Mouse (Mus musculus): ENCODE results near the gene Arfip1. TPM values are rescaled to one million over a fixed set of nuclear protein-coding genes. Genes with fewer than 3 reads are reported as not detected.

Gene Arfip1
- polyA plus RNA-seq, 1 experiment from 2014 or later = 55.3 TPM

GRCm38 (mm10) chr3:84610183-84610710, 27.8 kb upstream of the Arfip1 start:
- H3K36me3 ChIP-seq (ENCODE audit: control insufficient read depth, insufficient read depth, low read length) = no peaks in the 10 kb centered on the region
- H3K4me2 ChIP-seq (ENCODE audit: low read depth, low read length) = no peak overlapping the region
- WGBS = 75% methylated on average over 9 of the region's 9 CpGs
- no peak overlapping the region for H3K9ac ChIP-seq (ENCODE audit: low read depth, low read length)
- H3K4me1 ChIP-seq (ENCODE audit: control insufficient read depth, insufficient read depth, low read length) = no peaks in the 10 kb centered on the region
- no peak overlapping the region for H3K27ac ChIP-seq (replicated peaks; ENCODE audit: low read depth, low read length)
- H3K9me3 ChIP-seq (ENCODE audit: control insufficient read depth, low read length) = peaks cover 12% of the 10 kb centered on the region; the same call in 1 of the 2 replicates
- no peaks in the 10 kb centered on the region for H3K27me3 ChIP-seq (replicated peaks; ENCODE audit: control insufficient read depth, insufficient read depth, low read length)
- ATAC-seq (ENCODE audit: low read depth) (no peak), DNase-seq (ENCODE audit: low spot score) (no peak)
- H3K4me3 ChIP-seq (ENCODE audit: low read depth, low read length) = no peak overlapping the region

GRCm38 (mm10) chr3:84603212-84603611, 20.8 kb upstream of the Arfip1 start:
- H3K9ac ChIP-seq (ENCODE audit: low read depth, low read length) = no peak overlapping the region
- peaks cover 9% of the 10 kb centered on the region; the same call in 1 of the 2 replicates for H3K9me3 ChIP-seq (ENCODE audit: control insufficient read depth, low read length)
- H3K27me3 ChIP-seq (replicated peaks; ENCODE audit: control insufficient read depth, insufficient read depth, low read length) = no peaks in the 10 kb centered on the region
- H3K27ac ChIP-seq (replicated peaks; ENCODE audit: low read depth, low read length) = no peak overlapping the region; the same call in 1 of the 2 replicates
- WGBS = 73% methylated on average over 6 of the region's 9 CpGs
- no peaks in the 10 kb centered on the region for H3K36me3 ChIP-seq (ENCODE audit: control insufficient read depth, insufficient read depth, low read length)
- ATAC-seq (ENCODE audit: low read depth) (no peak), DNase-seq (ENCODE audit: low spot score) (no peak)
- H3K4me1 ChIP-seq (ENCODE audit: control insufficient read depth, insufficient read depth, low read length) = no peaks in the 10 kb centered on the region
- H3K4me3 ChIP-seq (ENCODE audit: low read depth, low read length) = no peak overlapping the region
- H3K4me2 ChIP-seq (ENCODE audit: low read depth, low read length) = no peak overlapping the region

GRCm38 (mm10) chr3:84602759-84603158, 20.3 kb upstream of the Arfip1 start:
- Histone ChIP-seq H3K4me3 (ENCODE audit: low read depth, low read length) (no peak overlapping the region), H3K27ac (replicated peaks; ENCODE audit: low read depth, low read length) (no peak overlapping the region), H3K9ac (ENCODE audit: low read depth, low read length) (no peak overlapping the region), H3K27me3 (replicated peaks; ENCODE audit: control insufficient read depth, insufficient read depth, low read length) (no peaks in the 10 kb centered on the region), H3K4me1 (ENCODE audit: control insufficient read depth, insufficient read depth, low read length) (no peaks in the 10 kb centered on the region), H3K36me3 (ENCODE audit: control insufficient read depth, insufficient read depth, low read length) (no peaks in the 10 kb centered on the region), H3K9me3 (ENCODE audit: control insufficient read depth, low read length) (peaks cover 9% of the 10 kb centered on the region; the same call in 1 of the 2 replicates), H3K4me2 (ENCODE audit: low read depth, low read length) (no peak overlapping the region)
- ATAC-seq (ENCODE audit: low read depth) (peak; percentile 47), DNase-seq (ENCODE audit: low spot score) (peak; percentile 67)
- WGBS = 82% methylated on average over 2 of the region's 2 CpGs

GRCm38 (mm10) chr3:84601870-84602495, 19.6 kb upstream of the Arfip1 start:
- no peak for ATAC-seq (ENCODE audit: low read depth)
- no peaks in the 10 kb centered on the region for H3K27me3 ChIP-seq (replicated peaks; ENCODE audit: control insufficient read depth, insufficient read depth, low read length)
- WGBS = 73% methylated on average over 9 of the region's 9 CpGs

GRCm38 (mm10) chr3:84598756-84599155, 16.3 kb upstream of the Arfip1 start:
- Histone ChIP-seq H3K27me3 (replicated peaks; ENCODE audit: control insufficient read depth, insufficient read depth, low read length) (no peaks in the 10 kb centered on the region), H3K4me2 (ENCODE audit: low read depth, low read length) (no peak overlapping the region), H3K27ac (replicated peaks; ENCODE audit: low read depth, low read length) (no peak overlapping the region), H3K9ac (ENCODE audit: low read depth, low read length) (no peak overlapping the region), H3K4me1 (ENCODE audit: control insufficient read depth, insufficient read depth, low read length) (peaks cover 11% of the 10 kb centered on the region; the same call in 1 of the 2 replicates), H3K9me3 (ENCODE audit: control insufficient read depth, low read length) (no peaks in the 10 kb centered on the region), H3K4me3 (ENCODE audit: low read depth, low read length) (no peak overlapping the region), H3K36me3 (ENCODE audit: control insufficient read depth, insufficient read depth, low read length) (no peaks in the 10 kb centered on the region)
- DNase-seq (ENCODE audit: low spot score) = no peak
- WGBS = 87% methylated on average over 6 of the region's 6 CpGs
- no peak for ATAC-seq (ENCODE audit: low read depth)

More at GRCm38 (mm10) chr3:84601870-84602495, 19.6 kb upstream of the Arfip1 start:
- Histone ChIP-seq H3K36me3 (ENCODE audit: control insufficient read depth, insufficient read depth, low read length) (no peaks in the 10 kb centered on the region), H3K9me3 (ENCODE audit: control insufficient read depth, low read length) (peaks cover 9% of the 10 kb centered on the region; the same call in 1 of the 2 replicates), H3K4me3 (ENCODE audit: low read depth, low read length) (no peak overlapping the region), H3K9ac (ENCODE audit: low read depth, low read length) (no peak overlapping the region), H3K4me2 (ENCODE audit: low read depth, low read length) (no peak overlapping the region), H3K4me1 (ENCODE audit: control insufficient read depth, insufficient read depth, low read length) (no peaks in the 10 kb centered on the region), H3K27ac (replicated peaks; ENCODE audit: low read depth, low read length) (no peak overlapping the region)
- peak; percentile 14 for DNase-seq (ENCODE audit: low spot score)

GRCm38 (mm10) chr3:84597996-84598734, 15.7 kb upstream of the Arfip1 start:
- H3K4me3 ChIP-seq (ENCODE audit: low read depth, low read length) = no peak overlapping the region
- no peak overlapping the region for H3K4me2 ChIP-seq (ENCODE audit: low read depth, low read length)
- DNase-seq (ENCODE audit: low spot score) = peak; percentile 26
- H3K4me1 ChIP-seq (ENCODE audit: control insufficient read depth, insufficient read depth, low read length) = peaks cover 11% of the 10 kb centered on the region; the same call in 1 of the 2 replicates
- no peaks in the 10 kb centered on the region for H3K36me3 ChIP-seq (ENCODE audit: control insufficient read depth, insufficient read depth, low read length)
- no peak overlapping the region for H3K27ac ChIP-seq (replicated peaks; ENCODE audit: low read depth, low read length)
- H3K9ac ChIP-seq (ENCODE audit: low read depth, low read length) = no peak overlapping the region
- no peaks in the 10 kb centered on the region for H3K27me3 ChIP-seq (replicated peaks; ENCODE audit: control insufficient read depth, insufficient read depth, low read length)
- ATAC-seq (ENCODE audit: low read depth) = 0 out of 2 replicates have a peak, but pooled peaks have one; percentile 30
- no peaks in the 10 kb centered on the region for H3K9me3 ChIP-seq (ENCODE audit: control insufficient read depth, low read length)
- 79% methylated on average over 6 of the region's 6 CpGs for WGBS

- ATAC-seq (ENCODE audit: low read depth) (no peak), DNase-seq (ENCODE audit: low spot score) (no peak)
- Histone ChIP-seq H3K36me3 (ENCODE audit: control insufficient read depth, insufficient read depth, low read length) (no peaks in the 10 kb centered on the region), H3K4me1 (ENCODE audit: control insufficient read depth, insufficient read depth, low read length) (peaks cover 11% of the 10 kb centered on the region; the same call in 1 of the 2 replicates), H3K9ac (ENCODE audit: low read depth, low read length) (no peak overlapping the region), H3K4me2 (ENCODE audit: low read depth, low read length) (peak overlapping the region; percentile 51), H3K4me3 (ENCODE audit: low read depth, low read length) (peak overlapping the region; percentile 28), H3K27me3 (replicated peaks; ENCODE audit: control insufficient read depth, insufficient read depth, low read length) (no peaks in the 10 kb centered on the region), H3K27ac (replicated peaks; ENCODE audit: low read depth, low read length) (no peak overlapping the region), H3K9me3 (ENCODE audit: control insufficient read depth, low read length) (no peaks in the 10 kb centered on the region)
- WGBS = 34% methylated on average over 5 of the region's 5 CpGs
Observed at GRCm38 (mm10) chr3:84595677-84596234, 13.3 kb upstream of the Arfip1 start.

GRCm38 (mm10) chr3:84594894-84595676, 12.7 kb upstream of the Arfip1 start:
- H3K4me3 ChIP-seq (ENCODE audit: low read depth, low read length) = peak overlapping the region; percentile 28
- peak overlapping the region; percentile 1; the same call in 1 of the 2 replicates for H3K9ac ChIP-seq (ENCODE audit: low read depth, low read length)
- H3K4me1 ChIP-seq (ENCODE audit: control insufficient read depth, insufficient read depth, low read length) = peaks cover 11% of the 10 kb centered on the region; the same call in 1 of the 2 replicates
- DNase-seq (ENCODE audit: low spot score) (peak; percentile 85), ATAC-seq (ENCODE audit: low read depth) (peak; percentile 50; the same call in 1 of the 2 replicates)
- H3K27ac ChIP-seq (replicated peaks; ENCODE audit: low read depth, low read length) = no peak overlapping the region
- WGBS = 15% methylated on average over 23 of the region's 23 CpGs
- H3K9me3 ChIP-seq (ENCODE audit: control insufficient read depth, low read length) = no peaks in the 10 kb centered on the region
- H3K27me3 ChIP-seq (replicated peaks; ENCODE audit: control insufficient read depth, insufficient read depth, low read length) = no peaks in the 10 kb centered on the region
- peak overlapping the region; percentile 51 for H3K4me2 ChIP-seq (ENCODE audit: low read depth, low read length)
- no peaks in the 10 kb centered on the region for H3K36me3 ChIP-seq (ENCODE audit: control insufficient read depth, insufficient read depth, low read length)
